Mouse (Mus musculus) neural tube, embryonic 15.5 days (tissue): ENCODE results near the gene Caskin1. TPM values are rescaled to one million over a fixed set of nuclear protein-coding genes. Genes with fewer than 3 reads are reported as not detected.

Source experiments
- ATAC-seq: fragments of 200-750 bp; cut with Nextera tagmentation; 2 replicates; pipeline ENCODE4 v1.8.0; 2017; ENCODE audit warnings: mild to moderate bottlenecking, moderate TSS enrichment, moderate library complexity; ENCODE audit not compliant: low FRiP score
- H3K27ac ChIP-seq: fragments of 300-500 bp; sonication (generic); replicated peaks from 2 replicates; pipeline ENCODE4 v1.5.1; 2015; ENCODE audit warnings: mild to moderate bottlenecking, inconsistent platforms
- H3K27me3 ChIP-seq: fragments of 300-500 bp; sonication (generic); replicated peaks from 2 replicates; pipeline ENCODE4 v1.6.1; 2015; ENCODE audit warnings: inconsistent platforms
- H3K36me3 ChIP-seq: fragments of 300-500 bp; sonication (generic); 2 replicates; pipeline ENCODE4 v1.6.1; 2015; ENCODE audit warnings: inconsistent platforms
- H3K4me1 ChIP-seq: fragments of 300-500 bp; sonication (generic); 2 replicates; pipeline ENCODE4 v1.6.1; 2015; ENCODE audit warnings: inconsistent platforms
- H3K4me2 ChIP-seq: fragments of 300-500 bp; sonication (generic); 2 replicates; pipeline ENCODE4 v1.6.1; 2015; ENCODE audit warnings: inconsistent platforms, mild to moderate bottlenecking, moderate library complexity
- H3K4me3 ChIP-seq: fragments of 300-500 bp; sonication (generic); replicated peaks from 2 replicates; pipeline ENCODE4 v1.5.1; 2015; ENCODE audit warnings: mild to moderate bottlenecking, inconsistent platforms
- H3K9ac ChIP-seq: fragments of 300-500 bp; sonication (generic); replicated peaks from 2 replicates; pipeline ENCODE4 v1.6.1; 2015; ENCODE audit warnings: mild to moderate bottlenecking, inconsistent platforms
- H3K9me3 ChIP-seq: fragments of 300-500 bp; sonication (generic); replicated peaks from 2 replicates; pipeline ENCODE4 v1.6.1; 2016; ENCODE audit warnings: inconsistent platforms
- WGBS: fragments of 180-500 bp; shearing (Covaris S2); methylation state at CpG from one replicate; pipeline ENCODE4 v1.1.7; 2015; ENCODE audit warnings: mixed read lengths; 5-methylcytosine and 5-hydroxymethylcytosine counted together
- polyA plus RNA-seq: library from polyadenylated mRNA; unstranded; fragments of >200 nt; fragmentation: Nextera tagmentation; extraction: Ambion mirVana; gene quantifications from 2 replicates; pipeline ENCODE4 v1.2.1, GENCODE M21; 2015

Caskin1 gene
- polyA plus RNA-seq, 1 experiment from 2014 or later, result 53.4 TPM

DNA sequence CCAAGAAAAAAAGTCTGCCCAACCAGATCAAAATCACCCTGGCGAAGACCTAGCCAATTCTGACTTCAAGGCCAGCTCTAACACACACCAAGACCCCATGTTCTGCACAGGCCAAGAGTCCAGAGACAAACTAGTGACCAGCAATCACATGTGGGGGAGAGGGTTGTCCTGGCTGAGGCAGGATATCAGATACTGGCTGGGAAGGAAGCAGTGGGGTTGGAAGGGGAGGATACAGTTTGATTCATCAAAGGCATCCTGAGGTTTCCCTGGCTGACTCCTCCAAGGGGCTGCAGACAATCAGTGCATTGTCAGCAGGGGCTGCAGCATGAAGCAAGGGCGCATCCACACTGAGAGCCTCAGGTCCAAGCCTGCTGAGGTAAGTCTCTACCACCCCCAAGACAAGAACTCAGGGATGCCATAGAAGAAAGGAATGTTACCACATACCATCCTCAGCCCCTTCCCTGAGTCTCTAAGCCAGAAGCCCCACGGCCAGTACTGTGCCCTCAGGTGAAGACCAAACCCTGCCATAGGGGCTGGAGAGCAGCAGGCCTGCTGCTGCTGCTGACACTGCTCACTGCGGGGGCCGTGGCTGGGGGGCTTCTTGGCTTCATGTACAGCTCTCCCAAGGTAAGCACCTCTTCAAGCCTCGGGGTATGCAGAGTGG, 14.7 kb upstream of the Caskin1 start, which contains the start of gene Bricd5:
Gene Bricd5 (plus strand): TSS at position 273 of the 664 bp plus-strand sequence.
- Histone ChIP-seq H3K9me3 (no peaks in the 10 kb centered on the region), H3K4me1 (peaks cover 62% of the 10 kb centered on the region), H3K4me3 (peak within 1 kb of the TSS; percentile 0; the same call in 1 of the 2 replicates), H3K9ac (no peak within 1 kb of the TSS), H3K4me2 (peak within 1 kb of the TSS; percentile 99), H3K27me3 (no peaks in the 10 kb centered on the region), H3K36me3 (peaks cover 37% of the 10 kb centered on the region), H3K27ac (peak within 1 kb of the TSS; percentile 6; the same call in 1 of the 2 replicates)
- ATAC-seq, result no peak
- 77% methylated on average over 6 of the region's 6 CpGs for WGBS

DNA sequence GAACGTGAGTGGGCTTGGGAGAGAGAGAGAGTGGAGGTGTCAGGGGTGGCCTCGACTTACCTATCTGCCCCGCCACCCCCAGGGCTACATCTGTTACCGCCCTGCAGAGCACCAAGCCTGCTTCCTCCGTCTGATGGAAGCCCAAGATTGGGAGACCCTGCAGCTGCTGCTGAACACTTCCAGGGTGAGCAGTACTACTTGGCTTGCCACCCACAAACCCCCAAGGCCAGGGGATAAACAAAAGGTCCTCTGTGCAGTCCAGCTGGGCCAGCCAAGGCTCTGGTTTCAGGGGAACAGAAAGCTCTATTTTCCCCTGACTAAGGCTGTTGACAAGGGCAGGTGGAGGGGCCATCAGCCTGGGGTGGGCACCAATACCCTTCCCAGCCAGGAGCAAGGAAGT, 13.8 kb upstream of the Caskin1 start:
- Histone ChIP-seq H3K27ac (peak overlapping the region; percentile 6; the same call in 1 of the 2 replicates), H3K4me2 (no peak overlapping the region), H3K27me3 (no peaks in the 10 kb centered on the region), H3K9ac (no peak overlapping the region), H3K4me1 (peaks cover 62% of the 10 kb centered on the region), H3K4me3 (no peak overlapping the region), H3K9me3 (no peaks in the 10 kb centered on the region), H3K36me3 (peaks cover 37% of the 10 kb centered on the region)
- 79% methylated on average over 5 of the region's 5 CpGs for WGBS
- no peak for ATAC-seq

DNA sequence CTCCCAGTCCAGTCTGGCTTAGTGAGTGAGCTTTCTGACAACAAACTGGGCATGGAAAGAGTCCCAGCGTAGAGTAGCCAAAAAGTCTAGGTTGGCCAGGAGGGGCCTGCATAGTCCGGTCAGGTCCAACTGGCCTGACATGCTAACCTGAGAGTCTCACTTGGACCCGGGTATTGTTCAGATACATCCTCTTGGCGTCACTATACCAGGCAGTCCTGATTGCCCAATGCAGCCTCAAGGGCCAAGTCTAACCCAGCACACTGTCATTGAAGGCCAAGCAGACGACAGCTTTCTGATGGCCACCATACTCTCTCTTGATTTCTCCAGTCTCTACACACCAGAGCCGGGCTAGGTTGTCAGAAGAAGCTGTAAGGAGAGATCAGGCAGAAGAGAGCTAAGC, 12.8 kb upstream of the Caskin1 start:
- 95% methylated on average over 6 of the region's 6 CpGs for WGBS
- peaks cover 70% of the 10 kb centered on the region for H3K4me1 ChIP-seq

DNA sequence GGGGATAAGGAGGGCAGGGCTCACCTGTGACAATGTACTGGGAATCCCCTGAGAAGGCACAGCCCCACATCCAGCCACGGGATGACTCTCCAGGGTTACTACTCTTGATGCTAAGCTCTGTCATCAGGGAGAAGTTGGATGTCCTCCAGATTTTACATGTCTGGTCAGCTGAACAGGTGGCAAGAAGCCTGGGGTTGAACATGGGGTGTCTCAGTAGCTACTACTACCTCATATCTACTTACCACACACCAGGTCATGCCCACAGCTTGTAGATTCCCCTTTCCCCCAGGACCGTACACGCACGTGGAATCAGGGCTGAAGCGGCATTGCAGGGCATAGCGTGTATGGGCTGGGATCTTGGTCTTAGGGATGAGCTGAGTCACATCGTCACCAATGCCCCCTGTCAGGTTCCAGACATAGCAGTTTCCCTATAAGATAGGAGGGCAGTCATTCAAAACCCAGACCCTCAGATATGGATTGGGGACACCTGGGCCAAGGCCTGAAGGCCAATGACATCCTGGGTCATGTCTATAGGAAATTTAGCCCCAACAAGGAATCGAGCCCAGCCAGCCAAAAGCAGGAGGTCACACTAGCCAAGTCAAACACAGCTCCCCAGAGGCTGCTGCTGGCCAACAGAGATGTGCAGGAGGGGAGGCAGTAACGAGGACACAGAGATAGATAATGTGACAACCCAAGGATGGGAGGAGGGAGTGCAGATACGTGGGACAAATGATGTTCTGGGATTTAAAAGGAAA, 12.2 kb upstream of the Caskin1 start:
- H3K4me2 ChIP-seq, result no peak overlapping the region
- no peaks in the 10 kb centered on the region for H3K9me3 ChIP-seq
- peaks cover 37% of the 10 kb centered on the region for H3K36me3 ChIP-seq
- H3K27ac ChIP-seq, result no peak overlapping the region
- H3K27me3 ChIP-seq, result no peaks in the 10 kb centered on the region
- no peak overlapping the region for H3K9ac ChIP-seq
- no peak overlapping the region for H3K4me3 ChIP-seq
- ATAC-seq, result no peak
- H3K4me1 ChIP-seq, result peaks cover 64% of the 10 kb centered on the region
- WGBS, result 95% methylated on average over 10 of the region's 10 CpGs

More for the DNA sequence above, 12.8 kb upstream of the Caskin1 start:
- Histone ChIP-seq H3K36me3 (peaks cover 37% of the 10 kb centered on the region), H3K9ac (no peak overlapping the region), H3K27ac (no peak overlapping the region), H3K4me2 (no peak overlapping the region), H3K9me3 (no peaks in the 10 kb centered on the region), H3K27me3 (no peaks in the 10 kb centered on the region), H3K4me3 (no peak overlapping the region)
- no peak for ATAC-seq

DNA sequence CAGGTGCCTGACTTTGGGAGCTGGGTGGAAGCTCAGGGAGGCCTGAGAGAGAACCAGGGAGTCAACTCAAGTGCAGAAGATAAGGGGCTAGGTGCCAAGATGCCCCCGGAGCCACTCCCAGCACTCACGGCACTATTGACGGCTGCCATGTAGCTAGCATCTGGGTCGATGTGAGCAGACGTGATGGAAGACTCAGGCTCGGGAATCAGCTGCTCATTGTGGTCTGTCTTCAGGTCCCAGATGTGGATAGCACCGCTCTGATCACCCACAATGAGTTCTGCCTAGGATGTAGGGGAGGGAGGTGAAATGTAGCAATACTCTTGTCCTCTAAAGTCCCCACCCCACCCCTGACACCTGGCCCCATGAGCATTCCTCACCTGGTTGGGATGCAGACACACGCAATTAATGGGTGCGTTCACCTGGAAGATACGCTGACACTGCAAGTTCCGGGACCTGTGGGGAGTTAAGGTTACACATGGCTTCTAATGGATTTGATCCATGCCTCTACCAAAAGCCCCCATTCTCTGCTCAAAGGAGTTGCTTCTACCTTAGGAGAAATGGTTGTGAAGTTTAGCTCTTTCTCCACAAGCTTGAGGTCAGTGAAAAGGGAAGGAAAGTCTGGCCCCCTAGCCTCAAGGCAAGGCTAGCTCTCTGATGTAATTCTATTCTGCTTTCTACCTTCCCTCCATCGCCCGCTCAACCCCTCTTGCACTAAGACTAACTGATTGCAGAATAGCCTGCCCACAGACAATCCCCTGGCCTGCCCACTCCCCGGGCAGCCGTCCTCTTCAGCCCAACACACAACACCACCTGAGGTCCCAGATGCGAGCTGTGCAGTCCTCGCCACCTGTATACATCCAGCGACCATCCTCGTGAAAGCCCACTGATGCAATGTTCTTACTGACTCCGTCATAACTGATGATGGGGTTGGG, 11.1 kb upstream of the Caskin1 start:
- Histone ChIP-seq H3K27ac (no peak overlapping the region), H3K36me3 (peaks cover 37% of the 10 kb centered on the region), H3K4me1 (peaks cover 53% of the 10 kb centered on the region), H3K4me2 (peak overlapping the region; percentile 62), H3K4me3 (peak overlapping the region; percentile 77; the same call in 1 of the 2 replicates), H3K9ac (peak overlapping the region; percentile 87), H3K27me3 (no peaks in the 10 kb centered on the region), H3K9me3 (no peaks in the 10 kb centered on the region)
- WGBS, result 93% methylated on average over 20 of the region's 20 CpGs
- no peak for ATAC-seq

- peak overlapping the region; percentile 77 for H3K4me3 ChIP-seq
- H3K9me3 ChIP-seq, result no peaks in the 10 kb centered on the region
- peak overlapping the region; percentile 62 for H3K4me2 ChIP-seq
- H3K4me1 ChIP-seq, result peaks cover 45% of the 10 kb centered on the region
- peak overlapping the region; percentile 87 for H3K9ac ChIP-seq
- WGBS, result 56% methylated on average over 11 of the region's 11 CpGs
- ATAC-seq, result 0 out of 2 replicates have a peak, but pooled peaks have one; percentile 15
- peak overlapping the region; percentile 98 for H3K27ac ChIP-seq
- peaks cover 35% of the 10 kb centered on the region for H3K36me3 ChIP-seq
- no peaks in the 10 kb centered on the region for H3K27me3 ChIP-seq
Measured at GRCm38 (mm10) chr17:24477985-24478600, 10.3 kb upstream of the Caskin1 start.

- peaks cover 38% of the 10 kb centered on the region for H3K4me1 ChIP-seq
- H3K9ac ChIP-seq, result peak within 1 kb of the TSS; percentile 87
- no peaks in the 10 kb centered on the region for H3K9me3 ChIP-seq
- H3K27ac ChIP-seq, result peak within 1 kb of the TSS; percentile 98
- under 1% methylated on average over 48 of the region's 48 CpGs for WGBS
- peak; percentile 92 for ATAC-seq
- H3K36me3 ChIP-seq, result peaks cover 30% of the 10 kb centered on the region
- H3K4me2 ChIP-seq, result peak within 1 kb of the TSS; percentile 62
- H3K4me3 ChIP-seq, result peak within 1 kb of the TSS; percentile 77
- H3K27me3 ChIP-seq, result no peaks in the 10 kb centered on the region
Measured at GRCm38 (mm10) chr17:24478663-24479380, 9.6 kb upstream of the Caskin1 start, which contains the start of gene Mlst8. Gene Mlst8 (minus strand): TSS chr17:24479078.

GRCm38 (mm10) chr17:24479431-24479830, 9.0 kb upstream of the Caskin1 start:
- Histone ChIP-seq H3K9me3 (no peaks in the 10 kb centered on the region), H3K9ac (no peak overlapping the region), H3K36me3 (peaks cover 27% of the 10 kb centered on the region), H3K27ac (no peak overlapping the region), H3K4me3 (peak overlapping the region; percentile 77), H3K27me3 (no peaks in the 10 kb centered on the region), H3K4me1 (peaks cover 33% of the 10 kb centered on the region), H3K4me2 (peak overlapping the region; percentile 62)
- 31% methylated on average over 1 of the region's 1 CpGs for WGBS
- ATAC-seq, result no peak

DNA sequence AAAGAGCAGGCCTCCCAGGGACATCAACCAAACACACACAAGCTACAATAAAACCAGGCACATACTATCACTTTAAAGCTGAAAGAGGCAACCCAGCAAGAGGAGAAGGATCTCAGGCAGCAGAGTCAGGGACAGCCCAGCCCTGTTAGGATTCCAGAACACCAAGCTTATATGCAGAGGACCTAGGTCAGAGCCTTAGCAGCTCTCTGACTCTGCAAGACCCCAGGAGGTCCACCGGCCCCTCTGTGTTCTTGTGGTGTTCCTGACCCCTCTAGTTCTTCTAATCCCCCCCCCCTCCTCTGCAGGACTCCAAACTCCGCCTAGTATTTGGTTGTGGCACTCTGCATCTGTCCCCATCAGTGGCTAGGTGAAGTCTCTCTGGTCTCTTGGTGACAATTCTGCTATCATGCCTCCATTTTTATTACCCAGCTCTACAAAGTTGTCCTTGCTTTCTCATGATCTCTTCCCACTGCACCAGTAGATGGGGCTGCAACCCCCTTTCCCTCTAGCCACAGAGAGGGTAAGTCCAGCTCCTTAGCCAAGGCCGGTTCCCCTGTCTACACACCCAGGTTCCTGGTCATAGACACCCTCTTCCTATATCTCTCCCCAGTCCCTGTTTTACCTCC, 8.1 kb upstream of the Caskin1 start:
- H3K4me3 ChIP-seq, result no peak overlapping the region
- ATAC-seq, result no peak
- peaks cover 29% of the 10 kb centered on the region for H3K4me1 ChIP-seq
- H3K9ac ChIP-seq, result no peak overlapping the region
- no peak overlapping the region for H3K4me2 ChIP-seq
- H3K36me3 ChIP-seq, result peaks cover 22% of the 10 kb centered on the region
- no peaks in the 10 kb centered on the region for H3K9me3 ChIP-seq
- 61% methylated on average over 3 of the region's 3 CpGs for WGBS
- no peaks in the 10 kb centered on the region for H3K27me3 ChIP-seq
- peak overlapping the region; percentile 54 for H3K27ac ChIP-seq
